Mouse (Mus musculus): ENCODE data around the gene Olfr729. TPM values are rescaled to one million over a fixed set of nuclear protein-coding genes. Genes with fewer than 3 reads are reported as not detected.

Gene Olfr729
- polyA plus RNA-seq (2014; fragmentation: Nextera tagmentation; extraction: Ambion mirVana), result not detected in 2 replicates

GRCm38 (mm10) chr14:50152810-50153209 lies at the start of gene Olfr729:
Gene Olfr729 (minus strand): TSS chr14:50152910.
- DNase-seq (ENCODE audit: low spot score) (no peak), ATAC-seq (replicated peaks; ENCODE audit: low FRiP score) (no peak)
- no peak within 1 kb of the TSS for H3K4me3 ChIP-seq (ENCODE audit: low read depth, low read length)
- no peaks in the 10 kb centered on the region for H3K9me3 ChIP-seq (ENCODE audit: control insufficient read depth, low read length)
- no peak within 1 kb of the TSS for H3K27ac ChIP-seq (ENCODE audit: low read depth, low read length)
- no peak within 1 kb of the TSS for H3K4me2 ChIP-seq
- H3K27me3 ChIP-seq (replicated peaks; ENCODE audit: control insufficient read depth, insufficient read depth, low read length), result no peaks in the 10 kb centered on the region
- no peaks in the 10 kb centered on the region for H3K4me1 ChIP-seq (replicated peaks; ENCODE audit: control insufficient read depth, insufficient read depth, low read length)
- H3K36me3 ChIP-seq (ENCODE audit: control insufficient read depth, insufficient read depth, low read length), result no peaks in the 10 kb centered on the region
- no peak within 1 kb of the TSS for H3K9ac ChIP-seq (ENCODE audit: low read depth, low read length)

GRCm38 (mm10) chr14:50188098-50188497 lies 35.4 kb upstream of the Olfr729 start, which contains the start of gene Olfr730:
Gene Olfr730 (minus strand): TSS chr14:50188198.
- DNase-seq (ENCODE audit: low spot score) (no peak), ATAC-seq (replicated peaks; ENCODE audit: low FRiP score) (no peak)
- no peaks in the 10 kb centered on the region for H3K36me3 ChIP-seq (ENCODE audit: control insufficient read depth, insufficient read depth, low read length)
- WGBS, result 64% methylated on average over 1 of the region's 1 CpGs
- no peaks in the 10 kb centered on the region for H3K9me3 ChIP-seq (ENCODE audit: control insufficient read depth, low read length)
- no peak within 1 kb of the TSS for H3K9ac ChIP-seq (ENCODE audit: low read depth, low read length)
- H3K27me3 ChIP-seq (replicated peaks; ENCODE audit: control insufficient read depth, insufficient read depth, low read length), result no peaks in the 10 kb centered on the region
- no peak within 1 kb of the TSS for H3K27ac ChIP-seq (ENCODE audit: low read depth, low read length)
- no peaks in the 10 kb centered on the region for H3K4me1 ChIP-seq (replicated peaks; ENCODE audit: control insufficient read depth, insufficient read depth, low read length)
- no peak within 1 kb of the TSS for H3K4me2 ChIP-seq
- no peak within 1 kb of the TSS for H3K4me3 ChIP-seq (ENCODE audit: low read depth, low read length)

GRCm38 (mm10) chr14:50142580-50142979 lies 10.1 kb downstream of the Olfr729 start, which contains the start of gene Olfr728:
Gene Olfr728 (minus strand): TSS chr14:50142680.
- H3K9ac ChIP-seq (ENCODE audit: low read depth, low read length), result no peak within 1 kb of the TSS
- H3K4me3 ChIP-seq (ENCODE audit: low read depth, low read length), result no peak within 1 kb of the TSS
- no peaks in the 10 kb centered on the region for H3K27me3 ChIP-seq (replicated peaks; ENCODE audit: control insufficient read depth, insufficient read depth, low read length)
- DNase-seq (ENCODE audit: low spot score) (no peak), ATAC-seq (replicated peaks; ENCODE audit: low FRiP score) (no peak)
- no peaks in the 10 kb centered on the region for H3K36me3 ChIP-seq (ENCODE audit: control insufficient read depth, insufficient read depth, low read length)
- H3K9me3 ChIP-seq (ENCODE audit: control insufficient read depth, low read length), result no peaks in the 10 kb centered on the region; the same call in 1 of the 2 replicates
- no peak within 1 kb of the TSS for H3K27ac ChIP-seq (ENCODE audit: low read depth, low read length)
- no peaks in the 10 kb centered on the region for H3K4me1 ChIP-seq (replicated peaks; ENCODE audit: control insufficient read depth, insufficient read depth, low read length)
- 87% methylated on average over 5 of the region's 5 CpGs for WGBS
- H3K4me2 ChIP-seq, result no peak within 1 kb of the TSS

GRCm38 (mm10) chr14:50122886-50123285 lies 29.8 kb downstream of the Olfr729 start, which contains the start of gene Olfr727:
Gene Olfr727 (plus strand): TSS chr14:50123186.
- no peak for DNase-seq (ENCODE audit: low spot score)
- 74% methylated on average over 1 of the region's 1 CpGs for WGBS
- no peak for ATAC-seq (replicated peaks; ENCODE audit: low FRiP score)
- Histone ChIP-seq H3K27ac (ENCODE audit: low read depth, low read length) (no peak within 1 kb of the TSS), H3K27me3 (replicated peaks; ENCODE audit: control insufficient read depth, insufficient read depth, low read length) (no peaks in the 10 kb centered on the region), H3K36me3 (ENCODE audit: control insufficient read depth, insufficient read depth, low read length) (no peaks in the 10 kb centered on the region), H3K4me1 (replicated peaks; ENCODE audit: control insufficient read depth, insufficient read depth, low read length) (no peaks in the 10 kb centered on the region), H3K9ac (ENCODE audit: low read depth, low read length) (no peak within 1 kb of the TSS), H3K4me3 (ENCODE audit: low read depth, low read length) (no peak within 1 kb of the TSS), H3K4me2 (no peak within 1 kb of the TSS), H3K9me3 (ENCODE audit: control insufficient read depth, low read length) (no peaks in the 10 kb centered on the region)

Other genes with a start within 250 kb of the Olfr729 start
- not detected in 2 replicates for gene Olfr723, start 221.1 kb downstream of the Olfr729 start, polyA plus RNA-seq (2014; fragmentation: Nextera tagmentation; extraction: Ambion mirVana)
- gene Olfr724, start 189.6 kb downstream of the Olfr729 start, polyA plus RNA-seq (2014; fragmentation: Nextera tagmentation; extraction: Ambion mirVana), result not detected in 2 replicates
- not detected in 2 replicates for gene Olfr725, start 112.5 kb downstream of the Olfr729 start, polyA plus RNA-seq (2014; fragmentation: Nextera tagmentation; extraction: Ambion mirVana)
- gene Olfr726, start 62.0 kb downstream of the Olfr729 start, polyA plus RNA-seq (2014; fragmentation: Nextera tagmentation; extraction: Ambion mirVana), result not detected in 2 replicates
- not detected in 2 replicates for gene Olfr727, start 29.7 kb downstream of the Olfr729 start, polyA plus RNA-seq (2014; fragmentation: Nextera tagmentation; extraction: Ambion mirVana)
- not detected in 2 replicates for gene Olfr728, start 10.2 kb downstream of the Olfr729 start, polyA plus RNA-seq (2014; fragmentation: Nextera tagmentation; extraction: Ambion mirVana)
- gene Olfr730, start 35.3 kb upstream of the Olfr729 start, polyA plus RNA-seq (2014; fragmentation: Nextera tagmentation; extraction: Ambion mirVana), result not detected in 2 replicates
- gene Olfr731, start 89.0 kb upstream of the Olfr729 start, polyA plus RNA-seq (2014; fragmentation: Nextera tagmentation; extraction: Ambion mirVana), result not detected in 2 replicates
- not detected in 2 replicates for gene Olfr732, start 131.3 kb upstream of the Olfr729 start, polyA plus RNA-seq (2014; fragmentation: Nextera tagmentation; extraction: Ambion mirVana)
- gene Olfr733, start 148.6 kb upstream of the Olfr729 start, polyA plus RNA-seq (2014; fragmentation: Nextera tagmentation; extraction: Ambion mirVana), result not detected in 2 replicates
- gene Olfr734, start 173.9 kb upstream of the Olfr729 start, polyA plus RNA-seq (2014; fragmentation: Nextera tagmentation; extraction: Ambion mirVana), result not detected in 2 replicates
- not detected in 2 replicates for gene Olfr735, start 196.0 kb upstream of the Olfr729 start, polyA plus RNA-seq (2014; fragmentation: Nextera tagmentation; extraction: Ambion mirVana)
- not detected in 2 replicates for gene Tlr11, start 205.0 kb upstream of the Olfr729 start, polyA plus RNA-seq (2014; fragmentation: Nextera tagmentation; extraction: Ambion mirVana)
- gene Olfr736, start 228.3 kb upstream of the Olfr729 start, polyA plus RNA-seq (2014; fragmentation: Nextera tagmentation; extraction: Ambion mirVana), result not detected in 2 replicates